Mouse (Mus musculus): Measurements from ENCODE around the gene Tmem231. TPM values are rescaled to one million over a fixed set of nuclear protein-coding genes. Genes with fewer than 3 reads are reported as not detected.

Gene Tmem231
- polyA plus RNA-seq, 1 experiment from 2014 or later = 16.8 TPM

- 74% methylated on average over 10 of the region's 10 CpGs for WGBS
- Histone ChIP-seq H3K9ac (replicated peaks) (no peak overlapping the region), H3K4me1 (replicated peaks) (no peaks in the 10 kb centered on the region; the same call in 1 of the 2 replicates), H3K9me3 (no peaks in the 10 kb centered on the region), H3K27ac (no peak overlapping the region), H3K27me3 (no peaks in the 10 kb centered on the region), H3K36me3 (peaks cover 17% of the 10 kb centered on the region), H3K4me2 (replicated peaks) (no peak overlapping the region), H3K4me3 (replicated peaks) (no peak overlapping the region)
- ATAC-seq = no peak
Measured at GRCm38 (mm10) chr8:111963091-111963490, 29.4 kb upstream of the Tmem231 start.

DNA sequence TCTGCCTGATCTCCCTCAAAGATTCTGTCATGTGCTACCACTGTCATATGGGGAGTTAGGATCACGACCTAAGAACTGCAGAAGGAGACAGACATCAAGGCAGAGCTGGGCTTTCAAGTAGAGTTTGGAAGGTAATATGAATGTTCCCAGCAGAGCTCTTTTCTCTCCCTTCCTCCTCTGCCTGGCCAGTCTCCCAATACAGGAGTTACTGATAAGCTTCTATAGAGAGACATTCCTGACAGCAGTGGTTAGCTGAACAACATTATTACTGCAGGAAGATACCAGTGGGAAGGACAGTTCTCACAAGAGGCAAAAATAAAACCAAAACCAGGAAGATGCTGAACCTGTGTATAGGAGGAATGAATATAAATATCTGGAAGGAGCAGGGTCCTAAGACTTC lies 28.9 kb upstream of the Tmem231 start:
- H3K9ac ChIP-seq (replicated peaks) = no peak overlapping the region
- 88% methylated on average over 1 of the region's 1 CpGs for WGBS
- H3K36me3 ChIP-seq = peaks cover 14% of the 10 kb centered on the region; the same call in 1 of the 2 replicates
- no peak overlapping the region for H3K27ac ChIP-seq
- ATAC-seq = no peak
- no peaks in the 10 kb centered on the region; the same call in 1 of the 2 replicates for H3K4me1 ChIP-seq (replicated peaks)
- H3K4me2 ChIP-seq (replicated peaks) = no peak overlapping the region
- H3K4me3 ChIP-seq (replicated peaks) = no peak overlapping the region
- H3K27me3 ChIP-seq = no peaks in the 10 kb centered on the region
- H3K9me3 ChIP-seq = no peaks in the 10 kb centered on the region

DNA sequence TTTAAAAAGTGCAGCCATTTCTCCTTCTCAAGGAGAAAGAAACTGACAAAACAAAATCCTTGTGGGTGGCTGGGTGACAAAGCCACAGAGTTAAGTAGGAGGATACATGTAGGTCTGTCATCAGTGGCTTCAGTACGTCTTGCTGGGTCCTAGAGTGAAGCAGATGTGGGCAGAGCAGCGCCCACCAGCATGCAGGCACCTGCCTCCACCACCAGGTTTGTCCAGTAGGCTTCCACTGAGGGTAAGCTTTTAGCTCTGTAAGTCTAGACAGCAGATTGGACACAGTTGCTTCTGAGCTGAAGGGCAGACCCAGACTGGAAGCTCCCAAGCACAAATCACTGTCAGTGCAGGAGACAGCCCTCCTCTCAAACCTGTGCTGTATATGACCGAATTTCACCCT lies 27.6 kb upstream of the Tmem231 start:
- 70% methylated on average over 3 of the region's 3 CpGs for WGBS
- ATAC-seq = no peak
- H3K9me3 ChIP-seq = no peaks in the 10 kb centered on the region
- no peak overlapping the region for H3K4me3 ChIP-seq (replicated peaks)
- H3K4me1 ChIP-seq (replicated peaks) = no peaks in the 10 kb centered on the region; the same call in 1 of the 2 replicates
- H3K9ac ChIP-seq (replicated peaks) = no peak overlapping the region
- H3K4me2 ChIP-seq (replicated peaks) = no peak overlapping the region
- no peaks in the 10 kb centered on the region for H3K27me3 ChIP-seq
- H3K27ac ChIP-seq = no peak overlapping the region
- peaks cover 24% of the 10 kb centered on the region for H3K36me3 ChIP-seq

DNA sequence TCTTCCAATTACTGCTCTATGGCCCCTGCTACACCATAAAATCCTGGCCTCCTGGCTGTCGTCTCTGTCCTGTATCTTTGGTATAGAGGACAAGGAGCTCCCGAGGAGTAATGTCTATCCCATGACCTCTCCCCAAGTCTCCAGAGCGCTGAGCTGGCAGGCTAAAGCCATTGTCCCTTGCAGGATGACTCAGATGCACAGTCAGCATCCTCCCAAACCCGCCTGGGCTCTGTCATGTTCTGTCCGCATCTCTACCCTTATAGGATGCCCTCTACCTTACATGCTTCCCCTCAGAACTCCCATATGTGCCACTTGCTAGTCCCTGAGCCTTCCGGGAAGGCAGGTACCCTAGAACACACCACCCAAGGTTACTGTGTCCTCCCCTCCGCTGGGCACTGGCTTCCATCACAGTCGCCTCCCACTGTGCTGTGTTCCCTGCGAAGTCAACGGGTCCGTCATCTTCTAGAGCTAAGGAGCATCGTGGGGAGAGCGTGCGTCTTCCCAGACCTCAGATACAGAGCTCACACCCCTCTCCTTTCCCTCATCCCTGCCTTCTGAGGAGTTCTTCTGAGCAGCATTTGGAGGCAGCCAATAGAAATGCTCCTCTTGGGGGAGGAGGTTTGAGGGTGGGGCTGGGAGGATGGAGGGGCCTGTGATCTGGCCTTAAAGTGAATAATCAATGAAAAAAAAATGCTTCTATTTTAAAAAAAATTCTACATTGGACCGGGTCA lies 27.1 kb upstream of the Tmem231 start:
- peaks cover 29% of the 10 kb centered on the region for H3K36me3 ChIP-seq
- H3K4me1 ChIP-seq (replicated peaks) = no peaks in the 10 kb centered on the region; the same call in 1 of the 2 replicates
- H3K27ac ChIP-seq = no peak overlapping the region
- H3K9me3 ChIP-seq = no peaks in the 10 kb centered on the region
- no peak overlapping the region for H3K4me2 ChIP-seq (replicated peaks)
- no peak overlapping the region for H3K9ac ChIP-seq (replicated peaks)
- WGBS = 74% methylated on average over 15 of the region's 15 CpGs
- no peaks in the 10 kb centered on the region for H3K27me3 ChIP-seq
- ATAC-seq = no peak
- H3K4me3 ChIP-seq (replicated peaks) = no peak overlapping the region

- H3K4me3 ChIP-seq (replicated peaks) = no peak overlapping the region
- 90% methylated on average over 2 of the region's 2 CpGs for WGBS
- H3K4me2 ChIP-seq (replicated peaks) = no peak overlapping the region
- no peak for ATAC-seq
- H3K4me1 ChIP-seq (replicated peaks) = no peaks in the 10 kb centered on the region
- no peaks in the 10 kb centered on the region for H3K9me3 ChIP-seq
- peaks cover 58% of the 10 kb centered on the region for H3K36me3 ChIP-seq
- H3K27me3 ChIP-seq = no peaks in the 10 kb centered on the region
- no peak overlapping the region for H3K9ac ChIP-seq (replicated peaks)
- H3K27ac ChIP-seq = no peak overlapping the region
Measured at GRCm38 (mm10) chr8:111957231-111957630, 23.6 kb upstream of the Tmem231 start.

DNA sequence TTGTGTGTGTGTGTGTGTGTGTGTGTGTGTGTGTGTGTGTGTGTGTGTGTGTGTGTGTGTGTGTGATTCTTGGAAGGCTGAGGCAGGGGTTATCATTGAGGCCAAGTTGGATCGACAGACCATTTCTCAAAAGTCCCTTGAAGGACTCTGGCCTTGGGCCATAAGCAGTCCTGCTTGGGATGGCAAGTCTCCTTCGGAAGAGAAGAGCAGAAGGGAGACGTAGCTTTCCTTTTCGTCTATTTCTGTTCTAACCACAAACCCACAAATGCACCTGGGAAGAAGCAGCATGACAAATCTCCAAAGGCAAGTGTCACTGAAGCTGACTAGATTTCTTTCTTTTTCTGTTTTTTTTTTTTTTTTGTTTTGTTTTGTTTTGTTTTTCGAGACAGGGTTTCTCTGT lies 22.2 kb upstream of the Tmem231 start:
- Histone ChIP-seq H3K4me3 (replicated peaks) (no peak overlapping the region), H3K9me3 (no peaks in the 10 kb centered on the region), H3K27ac (no peak overlapping the region), H3K27me3 (no peaks in the 10 kb centered on the region), H3K4me2 (replicated peaks) (no peak overlapping the region), H3K4me1 (replicated peaks) (no peaks in the 10 kb centered on the region), H3K36me3 (peaks cover 70% of the 10 kb centered on the region), H3K9ac (replicated peaks) (no peak overlapping the region)
- WGBS = 93% methylated on average over 5 of the region's 5 CpGs
- no peak for ATAC-seq

- Histone ChIP-seq H3K9me3 (no peaks in the 10 kb centered on the region), H3K4me2 (replicated peaks) (no peak overlapping the region), H3K9ac (replicated peaks) (no peak overlapping the region), H3K4me3 (replicated peaks) (no peak overlapping the region), H3K36me3 (peaks cover 66% of the 10 kb centered on the region), H3K27ac (no peak overlapping the region), H3K27me3 (no peaks in the 10 kb centered on the region), H3K4me1 (replicated peaks) (no peaks in the 10 kb centered on the region)
- 91% methylated on average over 4 of the region's 4 CpGs for WGBS
- no peak for ATAC-seq
Measured at GRCm38 (mm10) chr8:111954844-111955594, 21.3 kb upstream of the Tmem231 start.

DNA sequence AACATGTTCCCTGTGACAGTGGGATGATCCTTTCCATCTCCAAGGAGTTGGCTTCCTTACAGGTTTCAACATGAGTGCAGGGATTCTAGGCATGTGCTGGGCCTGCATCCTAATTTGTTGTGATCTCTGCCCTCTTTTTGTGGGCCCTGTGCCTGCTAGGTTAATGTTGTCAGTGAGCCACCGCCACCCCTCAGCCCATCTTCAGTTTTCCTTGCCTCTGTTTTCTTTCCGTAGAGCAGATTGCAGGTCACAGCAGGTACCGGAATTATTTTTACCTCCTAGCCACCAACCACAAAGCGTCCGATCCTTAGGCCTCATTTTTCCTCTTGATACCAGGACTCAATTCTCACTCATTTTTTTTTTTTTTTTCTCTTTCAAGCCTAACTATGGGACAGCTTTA lies 18.3 kb upstream of the Tmem231 start:
- no peaks in the 10 kb centered on the region for H3K27me3 ChIP-seq
- peaks cover 81% of the 10 kb centered on the region for H3K36me3 ChIP-seq
- H3K9ac ChIP-seq (replicated peaks) = no peak overlapping the region
- H3K4me1 ChIP-seq (replicated peaks) = no peaks in the 10 kb centered on the region
- no peaks in the 10 kb centered on the region for H3K9me3 ChIP-seq
- WGBS = 96% methylated on average over 5 of the region's 5 CpGs
- H3K4me3 ChIP-seq (replicated peaks) = no peak overlapping the region
- ATAC-seq = no peak
- no peak overlapping the region for H3K27ac ChIP-seq
- no peak overlapping the region for H3K4me2 ChIP-seq (replicated peaks)

- H3K4me3 ChIP-seq (replicated peaks) = no peak overlapping the region
- H3K4me2 ChIP-seq (replicated peaks) = no peak overlapping the region
- no peaks in the 10 kb centered on the region for H3K4me1 ChIP-seq (replicated peaks)
- H3K27ac ChIP-seq = no peak overlapping the region
- ATAC-seq = no peak
- WGBS = 97% methylated on average over 7 of the region's 7 CpGs
- H3K36me3 ChIP-seq = peaks cover 81% of the 10 kb centered on the region
- no peaks in the 10 kb centered on the region for H3K9me3 ChIP-seq
- H3K27me3 ChIP-seq = no peaks in the 10 kb centered on the region
- H3K9ac ChIP-seq (replicated peaks) = no peak overlapping the region
Measured at GRCm38 (mm10) chr8:111951317-111951716, 17.6 kb upstream of the Tmem231 start.

DNA sequence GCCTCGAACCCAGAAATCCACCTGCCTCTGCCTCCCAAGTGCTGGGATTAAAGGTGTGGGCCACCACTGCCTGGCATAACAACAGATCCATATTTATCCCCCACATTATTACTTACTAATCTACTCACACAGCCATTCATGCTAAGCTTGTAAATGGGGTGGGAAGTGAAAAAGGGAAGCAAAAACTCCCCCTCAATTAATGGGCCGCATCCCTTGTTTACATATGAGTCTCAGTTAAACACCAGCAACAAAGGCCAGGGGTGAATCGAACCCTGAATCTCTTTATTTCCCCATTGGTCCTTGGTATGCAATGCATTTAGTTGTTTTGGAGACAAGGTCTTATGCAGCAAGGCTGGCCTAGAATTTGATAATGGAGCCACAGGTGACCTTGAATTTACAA lies 17.2 kb upstream of the Tmem231 start:
- H3K4me2 ChIP-seq (replicated peaks) = no peak overlapping the region
- no peaks in the 10 kb centered on the region for H3K9me3 ChIP-seq
- H3K9ac ChIP-seq (replicated peaks) = no peak overlapping the region
- H3K36me3 ChIP-seq = peaks cover 82% of the 10 kb centered on the region
- ATAC-seq = no peak
- H3K27me3 ChIP-seq = no peaks in the 10 kb centered on the region
- H3K4me1 ChIP-seq (replicated peaks) = no peaks in the 10 kb centered on the region
- WGBS = 95% methylated on average over 3 of the region's 3 CpGs
- no peak overlapping the region for H3K27ac ChIP-seq
- H3K4me3 ChIP-seq (replicated peaks) = no peak overlapping the region

DNA sequence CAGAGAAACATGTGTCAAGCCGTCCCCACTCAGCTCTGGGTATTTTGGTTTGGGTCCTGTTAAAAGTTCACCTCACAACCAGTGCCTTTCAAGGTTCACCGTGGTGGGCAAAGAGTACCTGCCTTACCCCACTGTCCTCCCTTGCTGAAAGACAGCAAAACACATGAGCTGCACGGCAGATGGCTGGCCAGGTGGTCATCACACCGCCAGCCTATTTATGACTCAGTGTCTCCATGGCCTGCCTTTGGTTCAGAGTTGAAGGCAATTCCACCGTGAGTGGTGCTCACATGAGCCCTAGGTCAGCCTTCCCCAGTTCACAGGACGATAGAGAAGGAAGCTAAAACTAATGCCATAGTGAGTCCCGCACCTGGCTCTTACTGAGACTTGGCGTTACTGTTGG lies 14.3 kb upstream of the Tmem231 start:
- WGBS = 95% methylated on average over 8 of the region's 8 CpGs
- no peak overlapping the region for H3K9ac ChIP-seq (replicated peaks)
- H3K27me3 ChIP-seq = no peaks in the 10 kb centered on the region
- no peak overlapping the region for H3K4me2 ChIP-seq (replicated peaks)
- no peak for ATAC-seq
- no peaks in the 10 kb centered on the region for H3K4me1 ChIP-seq (replicated peaks)
- H3K9me3 ChIP-seq = no peaks in the 10 kb centered on the region
- H3K27ac ChIP-seq = no peak overlapping the region
- H3K36me3 ChIP-seq = peaks cover 82% of the 10 kb centered on the region
- no peak overlapping the region for H3K4me3 ChIP-seq (replicated peaks)

DNA sequence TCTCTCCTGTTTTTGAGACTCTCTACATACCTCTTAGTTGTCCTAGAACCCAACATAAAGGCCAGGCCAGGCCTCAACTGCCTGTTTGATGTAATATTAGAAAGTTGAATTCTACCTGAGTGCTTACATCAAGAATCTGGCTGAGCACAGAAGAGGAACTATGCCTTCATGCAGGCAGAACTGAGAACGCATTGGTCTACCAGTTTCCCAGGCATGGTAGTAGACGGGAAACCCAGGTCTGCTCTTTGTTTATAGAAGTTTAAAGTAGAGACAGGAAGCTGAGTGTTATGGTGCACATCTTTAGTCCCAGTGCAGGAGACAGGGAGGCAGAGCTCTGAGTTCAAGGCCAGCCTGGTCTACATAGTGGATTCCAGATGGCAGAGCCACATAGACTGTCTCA lies 13.5 kb upstream of the Tmem231 start:
- H3K4me1 ChIP-seq (replicated peaks) = peaks cover 2% of the 10 kb centered on the region
- no peaks in the 10 kb centered on the region for H3K27me3 ChIP-seq
- 95% methylated on average over 2 of the region's 2 CpGs for WGBS
- no peak overlapping the region for H3K4me3 ChIP-seq (replicated peaks)
- no peak overlapping the region for H3K4me2 ChIP-seq (replicated peaks)
- ATAC-seq = no peak
- no peaks in the 10 kb centered on the region for H3K9me3 ChIP-seq
- no peak overlapping the region for H3K9ac ChIP-seq (replicated peaks)
- H3K36me3 ChIP-seq = peaks cover 80% of the 10 kb centered on the region
- no peak overlapping the region for H3K27ac ChIP-seq

All from midbrain, embryonic 13.5 days (tissue).